Mouse (Mus musculus): Measurements from ENCODE around the gene Sowahb. TPM values are rescaled to one million over a fixed set of nuclear protein-coding genes. Genes with fewer than 3 reads are reported as not detected.

The Sowahb gene
- total and polyA plus RNA-seq, 3 experiments = 0.07 TPM; not detected in 2

DNA sequence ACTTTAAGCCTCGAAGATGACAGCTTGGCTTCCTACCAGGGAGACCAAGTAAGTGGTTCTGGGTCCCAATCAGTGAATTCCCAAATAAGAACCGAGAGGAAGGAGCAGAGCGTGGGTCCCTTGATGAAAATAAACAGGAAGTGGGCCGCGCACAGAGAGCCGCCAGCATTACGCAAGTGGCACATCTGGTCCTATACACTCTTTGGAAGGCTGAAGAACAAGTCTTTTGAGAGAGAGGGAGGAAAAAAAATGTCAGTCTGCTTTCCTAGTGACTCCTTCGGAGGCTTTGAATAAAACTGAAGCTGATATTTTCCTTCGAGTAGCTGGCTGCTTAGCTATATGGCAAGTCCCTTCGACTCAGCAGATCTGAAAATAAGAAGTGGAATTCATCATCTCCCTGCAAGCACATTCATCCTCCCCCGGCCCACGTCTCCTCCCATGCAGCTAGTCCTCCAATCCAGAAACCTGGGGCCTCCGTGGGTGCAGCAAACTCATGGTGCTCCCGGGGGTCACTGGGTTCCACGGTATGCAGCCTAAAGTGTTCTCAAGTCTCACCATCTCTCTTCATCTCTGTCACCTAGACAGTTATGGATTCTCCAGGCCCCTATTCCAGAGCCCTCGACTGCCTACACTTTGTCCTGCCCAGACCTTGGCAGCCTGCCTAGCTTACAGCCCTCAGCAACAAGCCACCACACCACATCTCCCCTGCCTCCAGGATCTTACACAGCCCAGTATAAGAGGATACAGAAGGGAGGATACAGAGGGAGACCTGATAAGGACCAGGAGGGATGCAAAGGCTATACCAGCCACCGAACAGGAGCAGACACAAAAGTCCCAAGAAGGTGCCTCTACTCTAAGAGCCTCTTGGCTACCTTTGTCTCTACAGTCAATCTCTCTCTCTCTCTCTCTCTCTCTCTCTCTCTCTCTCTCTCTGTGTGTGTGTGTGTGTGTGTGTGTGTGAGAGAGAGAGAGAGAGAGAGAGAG lies 43.8 kb downstream of the Sowahb start:
- DNase-seq = no peak

DNA sequence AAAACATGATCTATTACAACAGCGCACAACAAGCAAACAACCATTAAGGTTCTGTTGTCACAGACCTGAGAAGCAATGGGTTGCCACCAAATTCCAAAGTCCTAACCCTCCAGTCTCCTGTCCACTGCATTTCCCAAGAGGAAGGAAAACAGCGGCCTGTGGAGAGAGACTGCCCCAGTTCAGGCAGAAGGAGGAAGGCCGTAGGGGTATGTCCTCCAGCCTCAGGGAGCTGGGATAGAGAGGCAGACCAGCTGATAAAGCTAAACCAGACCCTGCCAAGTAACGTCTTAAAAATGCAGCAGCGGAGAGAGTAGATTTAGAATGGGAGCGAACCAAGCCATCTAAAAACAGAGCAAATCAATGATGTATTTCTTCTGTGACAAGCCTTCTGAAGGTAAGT lies 44.8 kb downstream of the Sowahb start:
- DNase-seq = no peak

DNA sequence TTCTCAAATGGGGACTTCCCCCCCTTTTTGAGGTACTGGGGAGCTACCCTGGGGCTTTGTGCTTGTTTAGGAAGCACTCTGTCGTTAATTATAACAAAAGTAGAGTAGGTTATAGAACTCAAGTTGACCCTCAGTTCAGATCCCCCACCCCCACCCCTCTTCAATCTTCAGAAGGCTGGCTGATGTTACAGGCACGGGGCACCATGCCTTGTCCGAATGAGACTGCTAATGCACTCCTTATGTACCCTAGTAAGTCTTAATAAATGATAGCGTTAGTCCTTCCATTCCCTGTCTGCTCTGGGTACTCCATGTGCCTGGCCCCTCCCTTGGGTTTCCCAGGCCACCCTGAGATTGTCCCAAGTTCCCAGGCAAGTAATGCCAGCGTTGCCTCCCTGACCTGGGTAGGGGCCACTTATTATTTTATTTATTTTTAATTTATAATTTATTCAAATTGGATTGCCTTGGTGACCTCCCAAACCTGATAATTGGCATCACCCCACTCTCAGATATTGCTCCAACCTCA lies 46.3 kb downstream of the Sowahb start:
- DNase-seq = no peak

DNA sequence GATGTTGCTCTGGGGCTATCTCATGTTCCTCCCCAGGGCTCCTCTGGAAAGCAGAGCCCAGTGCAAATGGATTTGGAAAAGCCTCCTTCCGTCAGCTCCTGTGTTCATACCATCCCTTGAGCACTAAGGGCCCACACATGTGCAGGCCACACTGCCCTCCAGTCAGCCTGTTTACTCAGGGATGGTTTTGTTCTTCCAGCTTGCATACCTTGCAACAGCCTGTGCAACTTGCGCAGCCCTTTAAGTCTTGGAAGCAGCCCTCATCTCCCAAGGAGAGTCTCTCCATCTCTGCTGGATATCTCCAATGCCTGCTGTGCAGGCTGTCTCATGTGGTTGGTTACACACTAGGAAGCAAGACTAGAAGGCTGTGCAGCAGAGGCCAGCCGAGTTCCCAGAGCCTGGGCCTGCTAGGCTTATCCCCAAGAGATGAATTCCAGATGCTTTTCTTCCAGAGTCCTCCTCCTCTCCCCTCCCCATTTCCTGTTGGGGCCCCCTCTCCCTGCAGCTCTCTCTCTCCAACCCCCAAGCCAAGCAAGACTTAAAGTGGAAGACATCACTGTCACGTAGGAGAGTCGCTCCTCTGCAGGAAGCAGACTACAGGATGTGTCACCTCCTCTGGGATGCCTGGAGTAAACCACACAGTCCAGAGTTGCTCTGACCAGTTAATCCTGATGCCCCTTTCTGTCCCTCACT lies 47.2 kb downstream of the Sowahb start:
- DNase-seq = no peak

DNA sequence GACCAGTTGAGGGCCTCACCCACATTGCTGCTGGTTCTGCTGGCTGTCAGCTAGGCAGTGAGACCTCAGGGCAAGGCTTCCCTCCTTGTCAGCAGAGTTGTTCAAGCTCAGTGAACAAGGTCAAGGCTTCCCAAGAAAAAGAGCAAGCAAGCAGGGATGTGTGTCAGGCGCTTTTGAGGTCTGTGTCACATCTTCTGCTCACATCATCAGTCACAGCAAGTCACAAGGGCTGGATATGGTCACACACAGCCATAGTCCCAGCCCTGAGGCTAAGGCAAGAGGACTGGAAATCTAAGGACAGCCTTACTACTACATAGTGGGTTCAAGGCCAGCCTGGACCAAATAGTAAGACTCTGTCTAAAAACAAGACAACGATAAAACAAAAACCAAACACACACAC lies 50.0 kb downstream of the Sowahb start:
- DNase-seq = no peak

DNA sequence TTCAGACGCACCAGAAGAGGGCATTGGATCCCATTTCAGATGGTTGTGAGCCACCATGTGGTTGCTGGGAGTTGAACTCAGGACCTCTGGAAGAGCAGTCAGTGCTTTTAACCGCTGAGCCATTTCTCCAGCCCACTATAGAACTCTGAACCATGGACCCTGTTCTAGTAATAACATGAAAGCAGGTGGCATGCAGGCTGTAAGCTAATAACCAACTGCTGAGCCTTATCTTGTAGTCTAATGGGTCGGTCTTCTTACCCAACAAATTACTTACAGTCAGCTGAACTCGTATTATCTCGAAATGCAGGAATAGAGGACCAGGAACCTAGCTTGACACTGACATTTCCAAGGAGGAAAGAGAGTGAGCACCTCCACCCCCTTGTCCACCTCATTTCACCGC lies 50.5 kb downstream of the Sowahb start:
- no peak for DNase-seq

DNA sequence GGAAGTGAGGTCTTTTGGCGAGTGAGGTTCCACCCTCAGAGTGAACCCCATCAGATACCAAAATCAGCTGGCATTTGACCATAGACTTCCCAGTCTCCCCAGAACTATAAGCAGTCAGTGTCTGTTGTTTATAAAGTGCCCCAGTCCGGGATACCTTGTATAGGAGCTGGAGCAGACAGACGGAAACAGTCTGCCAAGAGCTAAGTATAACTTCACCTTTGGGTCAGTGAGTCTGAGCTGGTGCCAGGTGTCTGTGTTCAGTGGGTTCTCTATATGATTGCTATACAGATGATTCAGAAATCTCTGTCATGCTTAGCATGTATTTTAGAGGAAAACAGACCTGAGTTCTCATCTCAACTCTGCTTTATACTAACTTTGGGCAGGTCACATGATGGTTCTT lies 52.7 kb downstream of the Sowahb start:
- DNase-seq = no peak

Other genes with a start within 250 kb of the Sowahb start
- 10 to 100 TPM; 41.3 to 51.4 TPM for gene Sept11, start 48.4 kb upstream of the Sowahb start, total RNA-seq (2021)
- gene Sept11, start 48.4 kb upstream of the Sowahb start, polyA plus RNA-seq (2012; rRNA removed) = 8.4 and 9.4 TPM in 2 replicates
- gene Ccni, start 161.5 kb upstream of the Sowahb start, total RNA-seq (2021) = 100 to 1,000 TPM; 220 to 233 TPM
- gene Ccni, start 161.5 kb upstream of the Sowahb start, polyA plus RNA-seq (2012; rRNA removed) = 169 and 270 TPM in 2 replicates
- gene 2010109A12Rik, start 161.5 kb upstream of the Sowahb start, total RNA-seq (2021) = 1 to 10 TPM in 1 of 2 experiments, under 1 TPM in 1; 0.73 to 1.6 TPM
- gene 2010109A12Rik, start 161.5 kb upstream of the Sowahb start, polyA plus RNA-seq (2012; rRNA removed) = not detected in 2 replicates
- 10 to 100 TPM; 19.0 to 30.9 TPM for gene Ccng2, start 222.2 kb upstream of the Sowahb start, total RNA-seq (2021)
- gene Ccng2, start 222.2 kb upstream of the Sowahb start, polyA plus RNA-seq (2012; rRNA removed) = 56.3 and 92.5 TPM in 2 replicates